Mouse (Mus musculus) cerebral cortex, adult 2 months (tissue): ENCODE results near the gene Vgf.

Experiments
- WGBS: fragments of 180-500 bp; shearing (Covaris S2); methylation state at CpG from one replicate; pipeline ENCODE4 v1.1.7; 2018; 5-methylcytosine and 5-hydroxymethylcytosine counted together

Vgf gene

GRCm38 (mm10) chr5:137072079-137072960 lies 46.1 kb downstream of the Vgf start, which contains the start of gene Serpine1:
Serpine1 (minus strand) TSS chr5:137072268.
- WGBS: 19% methylated on average over 23 of the region's 23 CpGs

- 91% methylated on average over 8 of the region's 8 CpGs for WGBS
These were observed 46.9 kb downstream of the Vgf start for GRCm38 (mm10) chr5:137073141-137073540.

GRCm38 (mm10) chr5:137074191-137074651 lies 48.0 kb downstream of the Vgf start:
- 36% methylated on average over 6 of the region's 6 CpGs for WGBS

GRCm38 (mm10) chr5:137075726-137076125 lies 49.5 kb downstream of the Vgf start:
- 72% methylated on average over 6 of the region's 6 CpGs for WGBS

- 42% methylated on average over 12 of the region's 12 CpGs for WGBS
These were observed 50.2 kb downstream of the Vgf start for GRCm38 (mm10) chr5:137076191-137076930.

GRCm38 (mm10) chr5:137077187-137077586 lies 51.0 kb downstream of the Vgf start:
- 80% methylated on average over 7 of the region's 7 CpGs for WGBS

GRCm38 (mm10) chr5:137078041-137078440 lies 51.8 kb downstream of the Vgf start:
- 80% methylated on average over 14 of the region's 14 CpGs for WGBS

GRCm38 (mm10) chr5:137078616-137079015 lies 52.4 kb downstream of the Vgf start:
- WGBS: 64% methylated on average over 6 of the region's 6 CpGs

- 75% methylated on average over 5 of the region's 5 CpGs for WGBS
These were observed 53.7 kb downstream of the Vgf start for GRCm38 (mm10) chr5:137079849-137080248.
